Mouse (Mus musculus): Measurements from ENCODE around the gene Slc7a12.

Slc7a12 gene

DNA sequence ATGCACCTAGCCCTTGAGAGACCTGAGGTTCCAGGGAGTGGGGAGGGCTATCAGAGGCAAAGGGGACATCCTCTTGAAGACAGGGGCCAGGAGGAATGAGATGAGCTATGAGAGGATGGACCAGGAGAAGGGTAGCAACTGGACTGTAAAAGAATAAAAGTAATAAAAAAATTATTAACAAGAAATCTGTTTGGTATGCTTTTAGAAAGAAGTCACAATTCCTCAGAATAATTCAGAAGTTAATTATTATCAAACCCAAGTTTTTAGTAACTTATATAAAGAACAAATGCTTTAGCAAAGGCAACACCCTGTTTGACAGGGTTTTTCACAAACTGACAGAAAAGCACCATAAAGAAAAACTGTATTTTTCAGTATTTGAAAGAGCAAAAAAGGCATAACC, at the start of gene Slc7a12:
Slc7a12 (plus strand) TSS at position 301 of the 400 bp plus-strand sequence.
- no peak for DNase-seq (ENCODE audit: low spot score)

GRCm38 (mm10) chr3:14432381-14432780, 48.1 kb upstream of the Slc7a12 start:
- no peak for DNase-seq (ENCODE audit: low spot score)

GRCm38 (mm10) chr3:14446015-14446414, 34.5 kb upstream of the Slc7a12 start:
- DNase-seq (ENCODE audit: low spot score), result no peak

GRCm38 (mm10) chr3:14446691-14447090, 33.8 kb upstream of the Slc7a12 start:
- no peak for DNase-seq (ENCODE audit: low spot score)

Measured in ovary, postnatal 36 days (tissue).